Mouse (Mus musculus): ENCODE measurements around the gene Hormad2.

DNA sequence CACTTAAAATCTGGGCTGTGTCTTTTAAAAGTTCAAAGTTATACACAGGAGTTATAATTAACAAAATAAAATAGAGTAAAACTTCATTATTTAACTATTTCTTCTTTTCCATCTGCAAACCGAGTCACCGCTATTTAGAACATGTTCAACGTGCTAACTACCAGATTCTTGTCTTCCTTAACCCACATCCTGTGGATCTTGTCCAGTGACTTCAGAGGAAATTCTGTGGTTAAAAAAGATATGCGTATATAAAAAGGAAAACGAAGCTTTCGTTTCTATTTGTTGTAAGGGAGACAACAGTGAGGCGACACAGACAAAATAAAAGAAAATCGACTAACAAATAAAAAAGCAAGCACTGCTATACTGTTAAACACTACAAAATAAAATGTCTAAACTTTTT is 17.1 kb downstream of the Hormad2 start:
- TF ChIP-seq CTCF (conservative IDR thresholded peaks at IDR 0.05; ENCODE audit: low read length), result no peak
- TF ChIP-seq POU5F1 (IDR thresholded peaks at IDR 0.05; ENCODE audit: borderline replicate concordance, low read length), result no peak
